Mouse (Mus musculus) CH12.LX (cell line): ENCODE data around the gene Gpr107. TPM values are rescaled to one million over a fixed set of nuclear protein-coding genes. Genes with fewer than 3 reads are reported as not detected.

Experiments used
- DNase-seq: peaks from one replicate; pipeline ENCODE4 v3.0.0-alpha.2; 2013; ENCODE audit errors: extremely low read depth
- H3K27ac ChIP-seq: 2 replicates; pipeline ENCODE4 v1.5.1; 2012; ENCODE audit warnings: low read depth, mild to moderate bottlenecking, control low read depth, moderate library complexity; ENCODE audit not compliant: insufficient read depth
- H3K27me3 ChIP-seq: replicated peaks from 2 replicates; pipeline ENCODE3; 2012; ENCODE audit warnings: inconsistent platforms
- H3K36me3 ChIP-seq, 2 experiments: replicated peaks in 1 of 2; 2 replicates each; pipeline versions ENCODE3 to v1.6.1; 2012; ENCODE audit warnings: inconsistent platforms in 1 of 2, low read length in 1 of 2, mild to moderate bottlenecking in 1 of 2, mixed read lengths in 1 of 2, moderate library complexity in 1 of 2; ENCODE audit not compliant: control insufficient read depth in 1 of 2, insufficient read depth in 1 of 2
- H3K4me1 ChIP-seq, 2 experiments: 2 replicates each; pipeline ENCODE4 v1.6.1; 2012; ENCODE audit warnings: inconsistent platforms in 1 of 2, moderate library complexity in 1 of 2; ENCODE audit not compliant: insufficient read depth in 2 of 2, control insufficient read depth in 1 of 2
- H3K4me2 ChIP-seq: 2 replicates; pipeline ENCODE4 v1.6.1; 2012; ENCODE audit warnings: low read depth, mild to moderate bottlenecking, control low read depth; ENCODE audit not compliant: poor library complexity, insufficient read depth, severe bottlenecking
- H3K4me3 ChIP-seq, 3 experiments: fragments of 150-350 bp in 1 of 3; sonication (generic) in 1 of 3; replicated peaks in 1 of 3; 2 replicates each; pipeline versions ENCODE3 to v1.5.1; 2011 to 2012; ENCODE audit warnings: low read depth in 2 of 3, low read length in 2 of 3, mild to moderate bottlenecking in 2 of 3, moderate library complexity in 2 of 3, control low read depth in 1 of 3, improper control_type of control experiment in 1 of 3, inconsistent platforms in 1 of 3, mixed read lengths in 1 of 3; ENCODE audit not compliant: poor library complexity in 1 of 3
- H3K79me2 ChIP-seq: replicated peaks from 2 replicates; pipeline ENCODE4 v1.6.1; 2012; ENCODE audit warnings: mild to moderate bottlenecking, moderate library complexity; ENCODE audit not compliant: control insufficient read depth, poor library complexity, insufficient read depth, severe bottlenecking; ENCODE audit errors: extremely low read depth
- H3K9ac ChIP-seq: 2 replicates; pipeline ENCODE4 v1.6.1; 2012; ENCODE audit warnings: low read depth, mild to moderate bottlenecking, control low read depth, moderate library complexity; ENCODE audit not compliant: insufficient read depth
- H3K9me3 ChIP-seq: replicated peaks from 2 replicates; pipeline ENCODE3; 2012; ENCODE audit warnings: low read length, inconsistent platforms, mixed read lengths
- BHLHE40 ChIP-seq: IDR thresholded peaks from 2 replicates; pipeline ENCODE4 v1.6.1; 2011; ENCODE audit warnings: mild to moderate bottlenecking, low read depth, low read length, improper control_type of control experiment
- CHD1 ChIP-seq: IDR thresholded peaks from 2 replicates; pipeline ENCODE4 v1.6.1; 2012; ENCODE audit warnings: low read depth, low read length, improper control_type of control experiment, inconsistent platforms
- CHD2 ChIP-seq: IDR thresholded peaks from 2 replicates; pipeline ENCODE4 v1.6.1; 2011; ENCODE audit warnings: low read length, improper control_type of control experiment
- CTCF ChIP-seq, 2 experiments: IDR thresholded peaks in 1 of 2; conservative IDR thresholded peaks in 1 of 2; 2 replicates each; pipeline ENCODE4 v1.5.1; 2011 to 2012; ENCODE audit warnings: low read depth in 2 of 2, low read length in 2 of 2, improper control_type of control experiment in 1 of 2, inconsistent platforms in 1 of 2, mild to moderate bottlenecking in 1 of 2, moderate library complexity in 1 of 2
- E2F4 ChIP-seq: IDR thresholded peaks from 2 replicates; pipeline ENCODE4 v1.6.1; 2011; ENCODE audit warnings: low read depth, low read length, improper control_type of control experiment; ENCODE audit not compliant: insufficient replicate concordance
- EP300 ChIP-seq: IDR thresholded peaks from 2 replicates; pipeline ENCODE4 v1.6.1; 2011; ENCODE audit warnings: low read length, improper control_type of control experiment
- ETS1 ChIP-seq: conservative IDR thresholded peaks from 2 replicates; pipeline ENCODE4 v1.6.1; 2012; ENCODE audit warnings: low read depth, mild to moderate bottlenecking, inconsistent platforms, low read length, improper control_type of control experiment, moderate library complexity
- IRF4 ChIP-seq: IDR thresholded peaks from 2 replicates; pipeline ENCODE4 v1.6.1; 2014; ENCODE audit warnings: low read depth, mild to moderate bottlenecking, inconsistent platforms, low read length, improper control_type of control experiment
- JUND ChIP-seq: conservative IDR thresholded peaks from 2 replicates; pipeline ENCODE4 v1.6.1; 2011; ENCODE audit warnings: low read depth, low read length, improper control_type of control experiment
- KAT2A ChIP-seq: IDR thresholded peaks from 2 replicates; pipeline ENCODE4 v1.6.1; 2012; ENCODE audit warnings: low read length, improper control_type of control experiment, inconsistent platforms; ENCODE audit not compliant: insufficient replicate concordance
- MAFK ChIP-seq: IDR thresholded peaks from 2 replicates; pipeline ENCODE4 v1.6.1; 2011; ENCODE audit warnings: low read length, improper control_type of control experiment; ENCODE audit not compliant: insufficient replicate concordance
- MAZ ChIP-seq: IDR thresholded peaks from 2 replicates; pipeline ENCODE4 v1.6.1; 2012; ENCODE audit warnings: low read depth, mild to moderate bottlenecking, inconsistent platforms, low read length, improper control_type of control experiment, moderate library complexity
- MXI1 ChIP-seq: IDR thresholded peaks from 2 replicates; pipeline ENCODE4 v1.6.1; 2011; ENCODE audit warnings: mild to moderate bottlenecking, low read depth, low read length, improper control_type of control experiment
- MYC ChIP-seq: IDR thresholded peaks from 2 replicates; pipeline ENCODE4 v1.6.1; 2011; ENCODE audit warnings: low read depth, mild to moderate bottlenecking, improper control_type of control experiment, low read length
- NRF1 ChIP-seq: IDR thresholded peaks from 2 replicates; pipeline ENCODE4 v1.6.1; 2014; ENCODE audit warnings: low read depth, mild to moderate bottlenecking, inconsistent platforms, low read length, improper control_type of control experiment, moderate library complexity
- TBP ChIP-seq: conservative IDR thresholded peaks from 2 replicates; pipeline ENCODE4 v1.6.1; 2011; ENCODE audit warnings: low read depth, low read length, improper control_type of control experiment
- TCF12 ChIP-seq: IDR thresholded peaks from 2 replicates; pipeline ENCODE4 v1.6.1; 2014; ENCODE audit warnings: low read depth, mild to moderate bottlenecking, inconsistent platforms, low read length, improper control_type of control experiment
- USF2 ChIP-seq: conservative IDR thresholded peaks from 2 replicates; pipeline ENCODE4 v1.6.1; 2011; ENCODE audit warnings: low read depth, low read length, improper control_type of control experiment
- ZC3H11A ChIP-seq: IDR thresholded peaks from 2 replicates; pipeline ENCODE4 v1.6.1; 2012; ENCODE audit warnings: low read depth, mild to moderate bottlenecking, inconsistent platforms, low read length, improper control_type of control experiment
- ZKSCAN1 ChIP-seq: IDR thresholded peaks from 2 replicates; pipeline ENCODE4 v1.6.1; 2012; ENCODE audit warnings: low read depth, inconsistent platforms, low read length, improper control_type of control experiment, borderline replicate concordance
- ZMIZ1 ChIP-seq: IDR thresholded peaks from 2 replicates; pipeline ENCODE4 v1.6.1; 2012; ENCODE audit warnings: low read depth, mild to moderate bottlenecking, inconsistent platforms, low read length, improper control_type of control experiment
- ZNF384 ChIP-seq: IDR thresholded peaks from 2 replicates; pipeline ENCODE4 v1.6.1; 2012; ENCODE audit warnings: low read depth, low read length, improper control_type of control experiment, inconsistent platforms
- dilution Hi-C: fragments of 300-500 bp; cut with MboI; formaldehyde crosslinking; loops from 2 replicates; pipeline ENCODE4 v1.14.3; 2020; ENCODE audit warnings: low sequenced_read_pairs; ENCODE audit not compliant: extremely low pct_unique_long_range_greater_than_20kb, extremely low pct_ligation_motif_present
- in situ Hi-C: fragments of 300-500 bp; cut with MboI; formaldehyde crosslinking; loops from 3 replicates; pipeline ENCODE4 v1.14.3; 2019; ENCODE audit warnings: low sequenced_read_pairs, low pct_ligation_motif_present, low pct_unique_long_range_greater_than_20kb, mixed read lengths
- polyA plus RNA-seq: library from polyadenylated mRNA; unstranded; fragments of >175 nt; gene quantifications from 2 replicates; pipeline ENCODE4 v1.2.1, GENCODE M21; 2012; ENCODE audit warnings: low read depth; ENCODE audit not compliant: insufficient read length
- total RNA-seq, 2 experiments: library from RNA; depleted of rRNA; stranded (reverse); fragments of 300-350 nt in 1 of 2; fragments of >200 nt in 1 of 2; gene quantifications; 2 replicates each; pipeline ENCODE4 v1.2.3; 2012 to 2014

The Gpr107 gene
- total and polyA plus RNA-seq, 3 experiments: 19.6 to 27.8 (median 24.6) TPM

DNA sequence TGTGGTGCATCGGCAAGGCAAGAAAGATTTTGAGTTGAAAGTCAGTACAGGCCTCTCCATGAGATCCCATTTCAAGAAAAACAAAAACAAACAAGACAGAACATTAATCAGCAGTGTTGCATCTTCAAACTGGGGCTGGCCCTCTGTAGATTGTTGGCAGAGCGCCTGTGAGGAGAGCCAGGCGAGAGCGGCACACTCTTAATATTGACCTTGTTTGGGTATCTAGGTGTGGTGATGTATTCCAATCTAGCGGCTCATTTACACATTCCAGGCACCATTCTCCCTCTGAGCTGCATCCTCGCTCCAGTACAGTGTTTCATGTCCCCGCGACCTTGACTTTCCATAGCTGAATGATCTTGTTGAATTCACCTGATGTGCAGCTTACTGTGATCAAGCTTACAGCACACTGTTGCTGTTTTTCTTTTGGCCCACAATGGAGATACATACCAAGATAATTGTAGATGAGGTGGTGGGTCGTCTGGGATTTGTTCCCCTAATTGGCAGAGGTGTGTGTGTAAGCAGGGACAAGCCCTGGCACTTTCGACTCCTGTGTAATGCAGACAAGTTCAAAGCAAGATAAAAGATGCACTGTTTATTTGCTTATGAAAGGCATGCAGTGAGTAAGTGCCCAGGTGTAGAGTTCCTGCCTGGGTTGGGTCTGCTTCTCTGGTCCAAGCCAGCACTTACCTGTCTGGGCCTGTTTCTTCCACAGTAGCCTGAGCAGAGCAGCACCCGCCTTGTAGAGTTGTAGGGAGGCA lies 11.4 kb downstream of the Gpr107 start:
- H3K9me3 ChIP-seq: no peaks in the 10 kb centered on the region
- H3K4me2 ChIP-seq: no peak overlapping the region
- no peak overlapping the region for H3K9ac ChIP-seq
- H3K4me1 ChIP-seq: peaks cover 14 to 49% of the 10 kb centered on the region in 2 experiments
- peak overlapping the region in 1 of 3 experiments; percentile 37 for H3K4me3 ChIP-seq
- no peaks in the 10 kb centered on the region for H3K27me3 ChIP-seq
- H3K79me2 ChIP-seq: peaks cover 51% of the 10 kb centered on the region
- H3K27ac ChIP-seq: peak overlapping the region; percentile 60; the same call in 1 of the 2 replicates
- dilution Hi-C loops (no loop called here), in situ Hi-C loops (no loop called here)
- no peak for DNase-seq
- TF ChIP-seq JUND (no peak), MAZ (no peak), TBP (no peak), MXI1 (no peak), TCF12 (no peak), MAFK (no peak), MYC (no peak), E2F4 (no peak), USF2 (no peak), EP300 (no peak), CHD1 (no peak), CHD2 (no peak), ZNF384 (no peak), CTCF (conservative IDR thresholded peaks at IDR 0.05 in 1 of 2, IDR thresholded peaks at IDR 0.05 in 1 of 2; ENCODE audit: low read depth in 2 of 2, low read length in 2 of 2) (no peak), ZMIZ1 (no peak), KAT2A (no peak), NRF1 (no peak)
- peaks cover 19 to 56% of the 10 kb centered on the region in 2 experiments for H3K36me3 ChIP-seq

DNA sequence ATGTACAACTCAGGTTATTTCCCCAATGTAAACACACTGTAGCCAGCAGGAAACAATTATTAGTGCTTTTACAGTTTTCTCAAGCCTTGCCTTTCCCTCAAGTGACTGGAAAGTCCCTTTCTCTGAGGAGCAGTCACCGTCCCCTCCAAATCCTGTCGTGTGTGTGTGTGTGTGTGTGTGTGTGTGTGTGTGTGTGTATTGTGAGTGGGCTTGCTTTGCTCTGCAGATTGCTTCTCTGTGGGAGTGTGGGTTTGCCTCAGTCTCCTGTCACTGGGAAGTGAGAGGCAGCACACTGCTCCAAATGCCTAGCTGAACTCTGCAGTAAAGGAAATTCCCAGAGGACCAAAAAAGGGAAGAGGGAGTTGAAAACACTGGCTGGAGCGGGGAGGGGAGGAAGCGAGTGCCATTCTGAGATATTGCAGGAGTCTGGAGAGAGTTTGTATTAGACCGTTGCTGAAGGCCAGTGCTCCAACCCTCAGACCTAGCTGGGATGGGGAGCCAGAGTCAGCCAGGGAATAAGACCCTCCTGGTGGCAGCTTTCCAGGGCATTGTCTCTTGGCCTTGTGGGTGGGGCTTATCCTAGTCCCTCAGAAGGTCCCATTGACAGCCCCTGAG lies 12.8 kb downstream of the Gpr107 start:
- peak; percentile 45 for TF ChIP-seq IRF4
- peak; percentile 44 for TF ChIP-seq EP300
- 0 out of 2 replicates have a peak, but pooled peaks have one; percentile 46 for TF ChIP-seq TCF12
- TF ChIP-seq ETS1: peak; percentile 31; the same call in 1 of the 2 replicates
- peak; percentile 54; the same call in 1 of the 2 replicates for TF ChIP-seq BHLHE40
- no peak for TF ChIP-seq ZKSCAN1
- no peak for TF ChIP-seq ZC3H11A
- DNase-seq: no peak
- H3K4me1 ChIP-seq: peaks cover 12 to 49% of the 10 kb centered on the region in 2 experiments
- dilution Hi-C loops: no loop called here
- H3K9ac ChIP-seq: 0 out of 2 replicates have a peak overlapping the region, but pooled peaks have one; percentile 16
- H3K79me2 ChIP-seq: peaks cover 38% of the 10 kb centered on the region
- no peaks in the 10 kb centered on the region for H3K27me3 ChIP-seq
- peaks cover 27 to 58% of the 10 kb centered on the region in 2 experiments for H3K36me3 ChIP-seq
- peak overlapping the region; percentile 90 for H3K27ac ChIP-seq
- no peaks in the 10 kb centered on the region for H3K9me3 ChIP-seq
- H3K4me2 ChIP-seq: peak overlapping the region; percentile 66
- in situ Hi-C loops: no loop called here
- peak overlapping the region in 1 of 3 experiments; percentile 15 for H3K4me3 ChIP-seq
